Mouse (Mus musculus) retina, embryonic 14.5 days (tissue): ENCODE measurements around the gene Cpm.
A peak's percentile ranks its signal among the peaks of the same experiment; 100 is the strongest.
"Not testable (repeated sequence)": the region's sequence is repeated elsewhere in the genome, so short reads cannot be mapped to it uniquely, and the experiment has no call there.

Experiments
- DNase-seq: peaks from one replicate; pipeline ENCODE4 v3.0.0-alpha.2; 2015; ENCODE audit warnings: low spot score

The Cpm gene

DNA sequence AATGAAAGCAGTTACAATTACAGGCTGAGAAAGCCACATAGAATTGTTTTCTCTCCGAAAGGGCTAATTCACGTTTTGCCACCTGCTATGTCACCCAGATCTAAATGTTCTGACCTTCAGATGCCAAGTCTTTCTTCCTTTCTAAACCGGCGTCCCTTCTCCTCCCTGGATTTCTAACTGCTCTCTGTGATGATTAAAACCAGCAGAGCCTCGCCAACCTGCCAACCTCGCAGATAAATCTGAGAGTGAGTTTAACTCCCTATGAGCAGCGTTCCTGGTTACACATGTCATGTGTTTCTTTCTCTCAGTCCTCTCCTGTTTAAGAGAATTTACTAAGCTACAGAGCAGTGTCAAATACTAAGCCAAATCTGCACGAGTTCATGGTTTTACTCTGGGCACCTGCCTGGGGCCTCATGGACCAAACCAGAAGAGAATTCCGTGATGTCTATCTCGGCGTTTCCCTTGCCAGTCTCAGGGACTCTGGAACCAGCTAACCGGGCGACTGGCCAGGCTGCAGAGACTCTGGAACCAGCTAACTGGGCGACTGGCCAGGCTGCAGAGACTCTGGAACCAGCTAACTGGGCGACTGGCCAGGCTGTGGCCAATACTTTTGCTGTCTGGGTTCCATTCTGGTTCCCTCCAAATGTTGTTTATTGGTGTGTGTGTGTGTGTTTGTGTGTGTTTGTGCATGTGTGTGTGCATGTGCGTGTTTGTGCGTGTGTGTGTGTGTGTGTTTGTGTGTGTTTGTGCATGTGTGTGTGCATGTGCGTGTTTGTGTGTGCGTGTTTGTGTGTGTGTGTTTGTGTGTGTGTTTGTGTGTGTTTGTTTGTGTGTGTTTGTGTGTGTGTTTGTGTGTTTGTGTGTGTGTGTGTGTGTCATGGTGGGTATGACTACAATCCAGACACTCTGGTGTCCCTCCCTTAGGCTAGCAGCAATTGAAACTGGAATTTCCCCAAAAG is 89.1 kb downstream of the Cpm start:
- DNase-seq, result no peak

DNA sequence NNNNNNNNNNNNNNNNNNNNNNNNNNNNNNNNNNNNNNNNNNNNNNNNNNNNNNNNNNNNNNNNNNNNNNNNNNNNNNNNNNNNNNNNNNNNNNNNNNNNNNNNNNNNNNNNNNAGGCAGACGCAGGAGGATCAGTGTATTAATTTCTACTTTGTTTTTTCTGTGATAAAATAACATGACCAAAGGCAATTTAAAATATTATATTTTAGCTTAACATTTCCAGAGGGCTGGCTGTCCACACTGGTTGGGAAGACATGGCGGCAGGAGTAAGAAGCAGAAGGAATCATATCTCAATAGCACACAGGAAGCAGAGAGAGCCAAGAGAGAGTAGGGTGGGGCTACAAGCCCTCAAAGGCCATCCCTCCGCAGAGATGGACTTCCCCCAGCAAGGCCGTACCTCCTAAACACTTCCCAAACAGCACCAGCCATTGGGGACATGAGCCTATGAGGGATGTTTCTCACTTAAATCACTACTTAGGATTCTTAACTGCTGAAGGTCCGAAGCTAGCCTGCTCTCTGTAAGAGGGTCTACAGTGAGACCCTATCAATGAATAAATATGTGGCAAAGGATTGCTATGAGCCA is 94.9 kb downstream of the Cpm start:
- no peak for DNase-seq

DNA sequence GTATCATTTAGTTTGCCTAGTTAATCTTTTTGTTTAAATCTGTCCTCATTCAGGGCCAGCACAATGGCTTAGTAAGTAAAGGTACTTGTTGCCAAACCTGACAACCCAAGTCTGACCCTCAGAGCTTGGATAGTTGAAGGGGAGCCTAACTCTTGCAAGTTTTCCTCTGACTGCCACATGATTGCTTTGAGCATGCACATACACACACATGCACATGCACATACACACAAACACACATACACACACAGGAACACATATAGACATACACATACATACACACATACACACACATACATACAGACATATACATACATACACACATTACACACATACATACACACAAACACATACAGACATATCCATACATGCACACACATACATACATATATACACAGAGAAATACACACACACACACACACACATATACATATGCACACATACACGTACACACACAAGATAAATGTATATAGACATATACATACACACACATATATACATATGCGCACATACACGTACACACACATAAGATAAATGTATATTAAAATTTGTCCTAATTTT is 95.6 kb downstream of the Cpm start:
- DNase-seq, result no peak

DNA sequence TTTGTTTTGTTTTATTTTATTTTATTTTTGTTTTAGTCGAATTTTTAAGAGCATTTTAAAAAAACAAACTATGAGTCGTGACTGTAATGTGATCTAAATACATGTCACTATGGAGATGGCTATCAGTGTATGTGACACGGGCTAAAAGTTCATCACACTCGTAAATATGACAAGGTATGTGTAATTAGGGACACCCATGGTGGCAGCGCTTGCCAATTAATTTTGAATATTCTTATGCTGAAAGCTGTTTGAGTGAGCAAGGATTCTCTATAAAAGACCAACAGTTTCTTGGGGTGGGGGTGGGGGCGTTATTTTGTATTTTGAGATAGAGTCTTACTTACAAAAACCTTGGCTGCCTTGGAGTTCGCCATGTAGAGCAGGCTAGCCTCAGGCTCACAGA is 96.4 kb downstream of the Cpm start:
- no peak for DNase-seq

DNA sequence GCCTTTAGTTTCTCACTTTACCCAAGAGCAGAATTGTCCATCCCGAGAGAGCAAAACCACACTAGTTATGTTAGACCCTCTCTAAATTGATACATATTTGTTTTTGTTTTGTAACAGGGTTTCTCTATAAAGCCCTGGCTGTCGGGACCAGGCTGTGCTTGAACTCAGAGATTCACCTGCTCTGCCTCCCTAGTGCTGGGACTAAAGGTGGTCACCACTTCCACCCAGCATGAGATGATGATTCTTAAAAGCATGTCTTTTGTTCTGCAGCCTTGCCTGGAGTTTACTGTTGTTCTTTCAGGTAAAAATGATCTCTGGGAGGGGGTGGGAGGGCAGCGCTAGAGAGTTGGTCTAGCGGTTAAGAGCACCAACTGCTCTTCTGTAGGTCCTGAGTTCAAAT is 97.0 kb downstream of the Cpm start:
- DNase-seq, result no peak

DNA sequence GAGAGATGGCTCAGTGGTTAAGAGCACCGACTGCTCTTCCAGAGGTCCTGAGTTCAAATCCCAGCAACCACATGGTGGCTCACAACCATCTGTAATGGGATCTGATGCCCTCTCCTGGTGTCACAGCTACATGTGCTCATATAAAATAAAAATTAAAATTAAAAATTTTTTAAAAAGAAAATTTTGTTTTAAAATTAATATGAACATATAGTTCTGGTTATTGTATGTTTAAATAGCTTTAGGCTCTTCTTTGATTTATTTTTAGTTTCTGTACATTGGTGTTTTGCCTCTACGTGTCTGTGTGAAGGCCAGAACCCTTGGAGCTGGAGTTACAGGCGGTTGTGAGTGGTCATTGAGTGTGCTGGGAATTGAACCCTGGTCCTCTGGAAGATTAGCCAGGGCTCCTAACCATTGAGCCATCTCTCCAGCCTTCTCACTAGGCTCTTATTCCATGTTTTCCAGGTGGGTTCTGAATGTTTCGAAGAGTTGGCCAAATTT is 97.6 kb downstream of the Cpm start:
- no peak for DNase-seq

DNA sequence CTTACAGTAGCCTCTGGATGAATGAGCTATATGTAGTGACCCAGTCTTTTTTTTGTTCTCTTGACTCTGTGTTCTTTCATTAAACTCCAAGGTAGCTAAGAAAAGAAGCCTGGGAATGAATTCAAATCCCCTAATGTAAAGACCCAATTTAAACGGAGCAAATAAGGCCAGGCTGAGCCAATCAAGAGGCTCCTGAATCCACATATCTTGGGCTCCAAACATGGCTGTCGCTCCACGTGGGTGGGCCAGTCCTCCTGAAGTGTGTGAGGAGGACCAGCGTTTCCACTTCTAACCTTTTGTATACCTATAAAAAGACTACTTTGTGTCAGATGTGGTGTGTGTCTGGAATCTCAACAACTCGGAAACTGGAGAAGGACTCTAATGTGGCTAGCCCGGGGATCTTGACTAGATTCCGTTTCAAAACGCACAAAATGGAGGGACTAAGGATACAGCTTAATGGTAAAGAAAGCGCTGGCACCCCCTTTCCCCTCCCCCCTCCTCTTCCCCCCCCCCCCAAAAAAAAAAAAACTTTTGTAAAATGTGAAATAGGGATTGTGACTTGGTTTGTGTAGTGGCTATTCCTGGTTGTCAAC is 98.3 kb downstream of the Cpm start:
- DNase-seq, result no peak

DNA sequence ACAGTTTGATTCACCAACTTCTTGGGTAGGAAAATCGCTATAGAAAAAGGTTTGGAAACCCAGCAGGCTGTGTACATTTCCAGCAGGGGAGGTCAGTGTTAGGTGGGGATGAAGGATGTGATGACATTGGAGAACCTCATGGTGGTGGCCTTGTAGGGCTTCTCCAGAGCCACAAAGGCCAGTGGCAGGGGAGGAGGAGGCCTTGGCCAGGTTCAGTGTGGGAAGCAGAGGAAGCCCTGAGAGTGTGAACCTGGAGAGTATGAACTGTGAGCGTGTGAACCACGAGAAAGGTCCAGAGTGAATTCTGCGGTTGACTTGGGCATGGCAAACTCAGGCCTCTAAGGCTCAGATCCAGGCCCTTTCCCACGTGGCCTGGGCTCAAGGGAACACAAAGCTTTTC is 99.3 kb downstream of the Cpm start:
- DNase-seq, result no peak

DNA sequence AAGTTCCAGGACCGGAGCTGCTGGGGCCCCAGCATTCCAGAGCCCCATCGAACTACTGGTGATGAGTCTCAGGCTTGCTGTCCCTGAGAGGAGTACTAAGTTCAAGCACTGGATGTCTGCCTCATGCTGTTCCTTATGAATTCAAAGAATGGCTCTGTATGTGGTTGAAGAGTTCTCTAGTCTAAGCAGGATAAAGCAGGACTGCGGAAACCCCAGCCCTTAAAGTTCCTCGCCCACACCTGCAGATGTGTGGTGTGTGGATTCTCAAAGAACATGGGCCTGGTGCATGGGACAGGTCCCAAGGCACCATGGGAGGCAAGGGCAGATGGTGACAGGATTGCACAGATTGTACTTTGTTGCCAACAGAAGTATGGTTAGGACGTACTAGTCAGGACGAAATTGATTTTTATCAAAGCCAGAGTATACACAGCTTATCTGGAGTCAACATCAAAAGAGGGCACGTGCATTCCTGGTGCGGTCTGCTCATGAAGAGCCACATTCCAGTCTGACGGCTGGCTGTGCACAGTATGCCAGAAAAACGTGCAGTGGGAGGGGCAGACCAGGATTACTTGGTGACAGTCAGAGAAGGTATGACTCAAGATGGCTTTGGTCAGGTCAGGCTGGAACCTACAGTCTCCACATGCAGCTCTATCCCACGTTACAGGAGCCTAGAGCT is 100.0 kb downstream of the Cpm start:
- DNase-seq, result no peak

DNA sequence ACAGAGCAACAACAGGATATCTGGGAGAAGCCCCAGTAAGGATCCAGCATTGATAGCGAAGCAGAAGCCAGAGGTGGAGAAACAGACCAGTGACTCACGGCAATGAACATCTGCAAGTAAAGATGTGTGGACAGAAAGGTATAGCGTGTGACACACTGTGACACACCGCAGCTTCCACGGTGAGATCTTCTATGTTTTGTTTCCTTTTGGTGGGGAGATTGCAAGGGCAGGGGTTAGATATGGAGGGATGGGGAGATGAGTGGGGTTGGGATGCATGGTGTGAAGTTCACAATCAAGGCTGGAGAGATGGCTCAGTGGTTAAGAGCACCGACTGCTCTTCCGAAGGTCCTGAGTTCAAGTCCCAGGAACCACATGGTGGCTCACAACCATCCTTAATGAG is 100.8 kb downstream of the Cpm start:
- DNase-seq, result no peak

DNA sequence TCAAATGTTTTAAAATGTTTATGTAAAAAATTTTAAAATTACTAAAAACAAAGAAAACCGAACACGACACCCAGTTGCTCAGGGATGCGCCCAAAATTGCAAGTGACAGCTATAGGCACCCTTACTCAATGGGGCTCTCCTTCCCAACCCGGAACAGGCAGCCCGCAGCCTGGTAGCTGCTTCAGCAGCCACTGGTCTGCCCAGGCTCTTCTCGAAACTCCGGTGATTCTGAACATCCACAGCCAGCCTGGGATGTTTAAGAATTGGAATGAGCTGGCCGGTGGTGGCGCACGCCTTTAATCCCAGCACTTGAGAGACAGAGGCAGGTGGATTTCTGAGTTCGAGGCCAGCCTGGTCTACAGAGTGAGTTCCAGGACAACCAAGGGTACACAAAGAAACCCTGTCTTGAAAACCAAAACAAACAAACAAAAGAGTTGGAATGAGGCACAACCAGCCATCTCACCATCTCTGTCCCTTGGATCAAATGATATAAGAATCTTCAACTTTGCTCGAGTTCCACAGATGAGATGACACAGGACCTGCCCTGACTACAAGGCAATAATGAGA is 101.4 kb downstream of the Cpm start:
- DNase-seq, result no peak

DNA sequence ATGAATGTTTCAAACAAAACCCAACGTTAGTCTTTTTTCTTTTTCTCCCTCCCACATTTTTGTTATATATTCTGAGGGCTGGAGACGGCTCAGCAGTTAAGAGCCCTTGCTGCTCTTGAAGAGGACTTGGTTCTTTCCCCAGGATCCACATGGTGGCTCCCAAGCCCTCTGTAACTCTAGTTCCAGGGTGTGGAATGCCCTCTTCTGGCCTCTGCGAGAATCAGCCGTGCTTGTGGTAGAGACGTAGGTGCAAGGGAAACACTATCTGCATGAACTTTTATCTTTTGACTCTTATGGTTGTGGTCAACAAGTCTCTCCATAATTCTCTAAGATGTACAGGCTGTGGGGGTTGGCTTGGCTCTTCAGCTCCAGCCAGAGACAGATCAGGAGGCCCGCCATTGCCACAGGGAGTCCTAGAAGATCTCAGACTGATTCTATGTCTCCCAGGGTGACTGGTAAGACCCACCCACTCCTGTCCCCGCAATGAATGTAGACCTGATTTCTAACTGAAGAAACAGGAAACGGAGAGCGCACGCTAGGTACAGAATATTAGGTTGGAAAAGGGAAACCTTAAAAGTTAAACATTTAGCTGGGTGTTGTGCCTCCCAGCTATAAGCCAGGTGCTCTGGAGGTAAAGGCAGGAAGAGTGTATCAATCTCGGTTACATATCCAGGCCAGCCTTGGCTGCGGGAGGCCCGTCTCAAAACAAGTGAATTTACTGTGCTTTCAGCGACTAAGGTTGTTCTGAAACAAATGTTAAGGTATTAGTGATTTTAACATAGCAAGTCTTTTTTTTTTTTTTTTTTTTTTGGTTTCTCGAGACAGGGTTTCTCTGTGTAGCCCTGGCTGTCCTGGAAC is 102.2 kb downstream of the Cpm start:
- peak; percentile 54 for DNase-seq

DNA sequence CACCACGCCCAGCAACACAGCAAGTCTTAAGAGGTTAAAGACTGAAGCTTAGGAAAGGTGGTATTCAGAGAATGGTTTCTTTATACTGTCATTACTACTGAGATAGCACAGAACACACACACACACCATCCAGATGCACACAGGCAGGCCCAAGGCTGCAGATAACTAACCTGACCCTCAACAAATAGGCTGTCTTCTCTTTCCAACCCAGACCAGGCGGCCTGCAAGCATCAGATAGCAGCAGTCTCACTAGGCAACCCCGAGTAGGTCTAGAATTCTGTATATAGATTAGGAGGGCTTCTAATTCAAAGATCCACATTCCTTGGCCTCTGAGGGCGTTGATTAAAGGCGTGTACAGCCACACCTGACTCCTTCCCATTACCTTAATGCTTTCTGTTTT is 102.9 kb downstream of the Cpm start:
- no peak for DNase-seq

DNA sequence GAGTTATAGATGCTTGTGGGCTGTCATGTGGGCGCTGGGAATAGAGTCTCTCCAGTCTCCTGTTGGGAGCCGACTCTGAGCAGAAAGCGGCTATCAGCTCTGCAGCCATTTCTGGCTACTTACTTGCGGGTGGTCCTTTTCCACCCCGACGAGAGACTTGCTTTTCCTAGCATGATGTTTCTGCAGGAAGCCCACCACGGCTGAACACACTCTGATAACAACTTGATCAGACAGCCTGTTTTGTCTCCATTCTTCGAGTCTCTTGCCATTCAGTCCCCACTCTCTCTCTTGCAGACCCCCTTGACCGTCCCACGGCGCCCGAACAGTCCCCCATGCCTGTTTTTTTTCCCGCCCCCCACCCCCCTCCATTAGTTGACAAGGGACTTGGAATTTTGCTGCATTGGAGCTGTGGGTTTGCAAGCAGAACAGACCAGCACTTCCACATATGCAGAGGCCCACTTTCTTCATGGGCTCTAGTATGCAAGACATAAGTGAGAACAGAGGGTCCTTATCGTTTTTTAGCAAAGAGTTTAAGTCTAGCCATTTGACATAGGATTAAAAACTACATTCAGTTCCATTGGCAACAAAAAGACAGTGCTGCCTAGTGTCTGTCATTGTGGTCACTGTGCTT is 103.8 kb downstream of the Cpm start:
- DNase-seq, result no peak

DNA sequence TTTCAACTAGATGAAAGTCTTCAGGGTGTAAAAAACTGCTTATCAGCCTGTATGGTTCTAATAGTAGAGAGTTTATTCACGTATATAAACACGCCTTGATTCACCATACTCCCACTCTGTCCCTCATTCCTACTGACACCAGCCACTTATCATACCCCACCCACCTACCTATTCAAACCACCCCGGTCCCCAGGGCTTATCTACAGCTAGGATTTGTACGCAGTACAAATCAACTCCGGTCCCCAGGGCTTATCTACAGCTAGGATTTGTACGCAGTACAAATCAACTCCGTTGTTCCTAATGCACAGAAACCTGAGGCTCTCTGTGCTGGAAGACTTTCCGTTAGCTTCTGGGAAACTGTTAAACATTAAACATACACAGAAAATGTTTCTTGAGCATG is 104.3 kb downstream of the Cpm start:
- DNase-seq, result not testable (repeated sequence)

DNA sequence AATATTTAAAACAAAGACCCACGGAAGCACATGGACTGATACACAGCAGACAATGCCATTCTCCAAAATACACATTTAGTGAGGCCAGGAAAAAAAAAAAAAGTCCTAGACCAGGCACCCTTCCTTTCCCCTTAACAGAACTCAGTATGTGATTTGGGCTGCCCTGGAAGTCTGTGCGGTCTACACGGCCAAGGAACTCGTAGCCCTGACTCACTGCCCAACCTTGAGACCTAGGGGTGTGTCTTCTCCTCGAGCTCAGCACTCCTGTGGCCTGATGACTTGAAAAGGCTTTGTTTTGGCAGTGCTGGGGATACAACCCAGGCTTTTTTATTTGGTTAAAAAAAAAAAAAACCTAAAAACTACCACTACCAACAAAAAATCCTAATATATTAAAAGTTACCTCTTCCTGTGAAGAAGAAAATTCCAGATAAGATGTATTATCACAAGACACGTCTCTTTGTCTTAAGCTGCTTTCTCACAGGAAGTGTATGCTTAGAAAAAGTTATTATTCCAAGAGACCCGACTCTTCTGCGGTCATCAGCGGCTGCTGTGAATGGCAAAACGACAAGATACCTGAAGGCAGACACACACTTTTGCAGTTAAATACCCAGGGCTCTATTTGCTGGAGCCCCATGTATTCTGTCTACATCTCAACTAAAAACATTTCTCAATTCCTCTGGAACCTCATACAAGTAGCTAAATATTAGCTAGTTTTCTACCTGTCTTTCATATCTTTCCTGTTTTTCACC is 105.0 kb downstream of the Cpm start:
- not testable (repeated sequence) for DNase-seq

DNA sequence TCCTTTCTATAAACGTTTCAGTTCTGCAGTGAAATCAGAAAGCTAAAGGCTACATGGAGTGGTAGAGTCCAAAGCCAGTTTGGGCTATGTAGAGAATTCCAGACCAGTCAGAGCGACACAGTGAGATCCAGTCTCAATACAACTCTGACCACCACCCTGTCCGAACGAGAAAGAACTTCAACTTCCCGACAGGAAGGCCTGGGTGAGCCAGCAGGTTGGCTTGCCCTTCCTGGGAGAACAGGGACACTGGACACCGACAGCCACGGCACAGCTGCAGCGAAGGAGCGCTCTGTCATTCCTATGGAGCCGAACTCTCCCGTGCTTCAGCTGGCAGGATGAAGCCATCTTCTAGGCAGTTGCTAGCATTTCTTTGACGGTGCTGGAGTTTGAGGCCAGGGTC is 106.1 kb downstream of the Cpm start:
- not testable (repeated sequence) for DNase-seq

DNA sequence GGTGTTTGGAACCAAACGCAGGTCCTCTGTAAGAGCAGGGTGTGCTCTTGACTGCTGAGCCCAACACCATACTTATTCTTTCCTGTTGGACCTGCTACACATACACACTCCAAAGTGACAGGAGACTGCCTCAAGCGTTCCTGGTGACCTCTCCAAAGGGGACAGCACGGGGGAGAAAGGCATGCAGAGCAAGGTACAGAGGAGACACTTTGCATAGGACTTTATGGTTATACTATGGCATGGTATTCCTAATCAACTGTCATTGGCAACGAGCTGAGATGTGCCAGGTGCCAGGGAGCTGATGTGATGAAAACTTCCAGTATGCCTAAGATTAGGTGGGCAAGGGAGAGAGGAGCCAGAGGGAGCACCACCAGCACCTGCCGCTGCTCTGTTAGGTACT is 107.3 kb downstream of the Cpm start:
- DNase-seq, result no peak
